Mouse (Mus musculus): ENCODE measurements around the gene Olfr1177-ps. TPM values are rescaled to one million over a fixed set of nuclear protein-coding genes. Genes with fewer than 3 reads are reported as not detected.

Gene Olfr1177-ps
- total RNA-seq (2022): not detected

DNA sequence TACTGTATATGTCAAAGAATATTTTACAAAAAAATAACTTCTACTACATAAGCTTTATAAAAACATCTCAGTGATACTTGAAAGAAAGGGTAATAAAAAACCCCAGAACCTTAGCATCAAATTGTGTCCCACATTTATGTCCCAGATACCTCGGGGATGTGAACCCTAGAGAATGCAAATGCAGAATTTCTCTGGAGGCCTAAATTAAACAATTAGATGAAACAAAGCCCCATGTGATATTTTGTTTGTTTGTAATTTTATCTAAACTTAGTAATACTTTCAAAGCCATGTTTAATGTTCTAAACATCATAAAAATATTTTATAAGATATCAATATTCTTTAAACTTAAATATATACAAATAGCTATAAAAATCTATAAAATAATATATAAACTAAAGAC, at the start of gene Olfr1177-ps:
TSS of gene Olfr1177-ps (minus strand) at position 101 of the 400 bp plus-strand sequence.
- DNase-seq (ENCODE audit: low spot score): no peak

DNA sequence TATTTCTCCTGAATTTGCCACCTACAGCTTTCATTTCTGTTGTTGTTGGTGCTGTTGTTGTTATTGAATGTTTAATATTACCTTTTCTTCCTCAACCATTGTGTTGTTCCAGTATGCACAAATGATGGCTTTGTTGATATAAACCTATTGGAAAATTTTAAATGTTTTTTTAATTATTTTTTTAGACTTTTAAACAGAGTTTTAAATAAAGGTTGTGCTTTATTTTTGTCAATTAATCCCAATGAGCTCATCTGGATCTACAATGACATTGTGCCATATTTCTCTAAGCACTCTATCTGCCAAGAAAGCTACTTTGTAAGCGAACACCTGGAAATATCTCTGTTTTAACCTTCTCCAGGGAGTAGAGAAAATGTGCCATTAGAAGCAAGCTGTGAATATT, 40.5 kb upstream of the Olfr1177-ps start, which contains the start of gene Olfr1178:
TSS of gene Olfr1178 (plus strand) at position 301 of the 400 bp plus-strand sequence.
- no peak for DNase-seq (ENCODE audit: low spot score)

DNA sequence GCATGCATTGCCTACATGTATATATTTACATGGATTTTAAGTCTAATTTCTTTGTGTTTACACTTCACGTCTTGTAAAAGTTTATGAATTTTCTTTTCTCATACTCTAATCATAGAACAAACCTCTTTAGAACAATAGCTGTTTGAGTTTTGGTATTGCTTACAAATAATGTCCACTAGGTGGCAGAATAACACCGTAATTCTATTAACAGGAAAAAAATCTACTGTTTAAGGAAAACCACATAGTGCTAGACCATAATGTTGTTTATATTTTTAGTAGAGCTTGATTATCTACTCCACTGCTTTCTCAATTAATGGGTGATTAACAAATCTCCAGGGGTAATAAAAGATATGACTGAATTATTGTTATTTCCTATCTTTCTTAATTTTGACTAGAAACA, 10.0 kb upstream of the Olfr1177-ps start:
- DNase-seq (ENCODE audit: low spot score): no peak

DNA sequence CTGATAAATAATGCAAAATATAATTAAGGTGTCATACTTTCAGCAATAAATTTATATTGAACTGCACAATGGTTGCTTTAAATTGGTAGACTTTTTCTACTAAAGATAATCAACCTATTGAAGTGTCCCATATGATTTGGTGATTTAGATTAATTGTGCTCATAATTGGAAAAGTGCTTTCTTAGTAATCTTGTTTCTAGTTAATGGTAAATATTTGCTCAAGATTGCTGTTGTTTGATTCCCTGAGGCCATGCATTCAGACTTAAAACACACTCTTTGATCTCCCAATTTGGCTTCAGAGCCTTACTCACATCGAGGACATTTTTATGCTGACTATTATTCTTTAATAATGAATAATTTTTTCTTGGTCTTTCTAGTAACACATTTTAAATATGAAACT, 9.9 kb downstream of the Olfr1177-ps start, which contains the start of gene Olfr1176:
TSS of gene Olfr1176 (plus strand) at position 301 of the 400 bp plus-strand sequence.
- no peak for DNase-seq (ENCODE audit: low spot score)

DNA sequence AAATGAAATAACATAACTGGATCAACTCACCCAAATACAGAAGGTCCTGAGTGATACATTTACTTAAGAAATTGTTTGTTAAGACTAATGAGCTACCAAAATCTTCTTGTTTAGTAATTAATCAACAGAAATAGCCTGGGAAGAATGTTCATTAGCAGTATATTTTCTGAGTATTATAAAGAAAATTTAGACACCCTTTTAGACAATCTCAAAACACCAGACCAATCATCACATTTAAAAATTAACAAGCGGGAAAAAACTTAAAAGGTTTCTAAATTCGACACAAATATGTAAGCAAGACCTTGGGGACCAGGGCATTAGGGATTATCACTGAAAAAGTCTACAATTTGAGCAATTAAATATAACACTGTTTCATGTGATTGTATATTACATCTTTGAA, 19.2 kb downstream of the Olfr1177-ps start, which contains the start of gene Olfr1175-ps:
TSS of gene Olfr1175-ps (minus strand) at position 101 of the 400 bp plus-strand sequence.
- no peak for DNase-seq (ENCODE audit: low spot score)

DNA sequence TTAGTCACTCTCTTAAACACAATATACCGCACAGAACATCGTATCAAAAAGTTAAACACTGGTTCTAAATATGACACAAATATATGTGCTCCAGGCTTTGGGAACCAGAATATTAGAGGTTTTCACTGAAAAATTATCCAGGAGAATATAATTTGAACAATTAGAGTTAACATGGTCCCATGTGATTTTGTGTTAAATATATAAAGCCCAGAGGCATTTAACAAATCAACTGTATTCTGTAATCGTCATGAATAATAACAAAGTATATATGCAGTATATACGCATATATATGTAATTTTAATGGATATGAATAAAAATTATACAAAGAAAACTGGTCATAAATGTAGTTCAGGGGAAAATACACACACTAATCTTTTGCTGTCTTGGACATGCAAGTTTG, 31.3 kb downstream of the Olfr1177-ps start, which contains the start of gene Olfr1174-ps:
TSS of gene Olfr1174-ps (minus strand) at position 101 of the 400 bp plus-strand sequence.
- no peak for DNase-seq (ENCODE audit: low spot score)

Other genes with a start within 250 kb of the Olfr1177-ps start
- gene Olfr1166, start 218.2 kb downstream of the Olfr1177-ps start, total RNA-seq (2022): not detected
- gene Olfr1167, start 191.3 kb downstream of the Olfr1177-ps start, total RNA-seq (2022): not detected
- not detected for gene Olfr1168, start 164.6 kb downstream of the Olfr1177-ps start, total RNA-seq (2022)
- gene Olfr1170, start 118.2 kb downstream of the Olfr1177-ps start, total RNA-seq (2022): not detected
- not detected for gene Olfr1173, start 66.6 kb downstream of the Olfr1177-ps start, total RNA-seq (2022)
- not detected for gene Olfr1174-ps, start 31.4 kb downstream of the Olfr1177-ps start, total RNA-seq (2022)
- gene Olfr1175-ps, start 19.3 kb downstream of the Olfr1177-ps start, total RNA-seq (2022): not detected
- gene Olfr1176, start 9.8 kb downstream of the Olfr1177-ps start, total RNA-seq (2022): not detected
- not detected for gene Olfr1178, start 40.6 kb upstream of the Olfr1177-ps start, total RNA-seq (2022)
- gene Olfr1179, start 60.0 kb upstream of the Olfr1177-ps start, total RNA-seq (2022): not detected
- not detected for gene Olfr1180, start 72.7 kb upstream of the Olfr1177-ps start, total RNA-seq (2022)
- not detected for gene Olfr1181, start 79.7 kb upstream of the Olfr1177-ps start, total RNA-seq (2022)
- not detected for gene Gm13757, start 102.6 kb upstream of the Olfr1177-ps start, total RNA-seq (2022)
- not detected for gene Olfr1183, start 108.4 kb upstream of the Olfr1177-ps start, total RNA-seq (2022)
- not detected for gene Olfr1184, start 137.1 kb upstream of the Olfr1177-ps start, total RNA-seq (2022)
- gene Olfr1185-ps1, start 146.8 kb upstream of the Olfr1177-ps start, total RNA-seq (2022): not detected
- gene Olfr1186, start 172.1 kb upstream of the Olfr1177-ps start, total RNA-seq (2022): not detected
- not detected for gene Olfr1188, start 210.4 kb upstream of the Olfr1177-ps start, total RNA-seq (2022)
- not detected for gene Olfr1189, start 240.0 kb upstream of the Olfr1177-ps start, total RNA-seq (2022)

Data from heart, adult 8-10 months (tissue).